Mouse (Mus musculus) central nervous system, embryonic 11.5 days (tissue): ENCODE results near the gene Serinc1. TPM values are rescaled to one million over a fixed set of nuclear protein-coding genes. Genes with fewer than 3 reads are reported as not detected.

Experiments
- polyA plus RNA-seq: library from polyadenylated mRNA; depleted of rRNA; stranded (reverse); fragments of >200 nt; gene quantifications from 2 replicates; pipeline ENCODE4 v1.2.3, GENCODE M21; 2012; rRNA removed

Gene Serinc1
- polyA plus RNA-seq: 101 and 180 TPM in 2 replicates

GRCm38 (mm10) chr10:57532218-57533101 lies at the start of gene Serinc1:
Serinc1 (minus strand) TSS chr10:57532530.

DNA sequence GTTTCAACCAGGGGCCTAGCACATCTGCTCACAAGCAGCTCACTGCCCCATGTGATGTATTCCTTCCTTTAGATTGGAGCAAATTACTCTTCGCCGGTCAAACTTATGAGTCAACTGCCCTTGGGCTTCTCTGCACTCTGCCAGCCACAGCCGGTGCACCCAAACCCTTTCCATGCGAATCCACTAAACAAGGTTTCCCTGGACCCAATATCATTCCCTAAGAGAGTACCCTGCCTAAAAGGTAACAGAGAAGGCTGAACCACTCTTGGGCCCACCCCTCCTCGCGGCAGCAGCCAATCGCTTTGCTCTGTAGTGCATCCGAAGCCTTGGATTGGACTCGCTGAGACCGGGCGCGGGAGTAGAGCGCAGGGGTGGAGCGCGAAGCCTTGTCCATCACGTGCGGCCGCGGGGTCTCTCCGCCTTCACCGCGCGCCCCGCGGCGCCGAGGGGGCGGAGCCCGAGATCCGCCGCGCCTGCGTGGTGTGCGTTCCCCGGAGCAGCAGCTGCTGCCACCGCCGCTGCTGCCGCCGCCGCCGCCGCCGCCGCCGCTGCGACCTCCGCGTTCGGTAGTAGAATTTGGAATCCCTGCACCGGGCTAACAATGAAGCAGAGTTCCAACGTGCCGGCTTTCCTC lies 46.3 kb downstream of the Serinc1 start, which contains the start of gene Hsf2:
Gene Hsf2, plus strand, starts transcription at position 478 of the 634 bp plus-strand sequence.

Other genes starting within 250 kb of the Serinc1 start
- gene Hsf2, start 46.1 kb downstream of the Serinc1 start, polyA plus RNA-seq: 44.1 and 57.3 TPM in 2 replicates
- gene Pkib, start 99.5 kb upstream of the Serinc1 start, polyA plus RNA-seq: 3.0 and 8.4 TPM in 2 replicates